Mouse (Mus musculus): ENCODE measurements around the gene Chn1.

DNA sequence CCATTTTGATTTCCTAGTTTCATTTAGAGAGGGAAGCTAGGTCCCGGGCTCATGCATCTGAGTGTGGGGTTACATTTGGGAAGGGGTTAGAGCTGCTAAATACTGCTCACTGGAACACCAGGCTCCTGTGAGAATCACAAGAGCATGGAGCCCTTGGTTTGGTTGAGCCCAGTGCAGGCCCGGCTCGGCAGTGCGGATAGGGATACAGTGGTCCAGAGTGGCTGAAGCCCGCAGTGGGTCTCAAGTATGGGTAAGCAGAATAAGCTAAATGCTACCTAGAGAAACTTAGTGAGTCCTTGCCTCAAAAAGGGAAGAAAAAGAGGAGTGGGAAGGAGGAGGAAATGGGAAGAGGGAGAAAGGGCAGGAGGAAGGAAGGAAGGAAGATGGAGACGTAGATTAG is 168.5 kb downstream of the Chn1 start:
- no peak for TF ChIP-seq CTCF (IDR thresholded peaks at IDR 0.05 in 2 of 3, conservative IDR thresholded peaks at IDR 0.05 in 1 of 3; ENCODE audit: control insufficient read depth in 1 of 3, insufficient read depth in 1 of 3, low read depth in 2 of 3, low read length in 3 of 3, poor library complexity in 1 of 3, severe bottlenecking in 1 of 3)
- no peak for TF ChIP-seq POLR2AphosphoS5 (IDR thresholded peaks at IDR 0.05; ENCODE audit: borderline replicate concordance, low read depth, low read length)
- TF ChIP-seq POLR2A (IDR thresholded peaks at IDR 0.05; ENCODE audit: control insufficient read depth in 1 of 2, insufficient read depth in 1 of 2, low read depth in 1 of 2, low read length in 2 of 2, poor library complexity in 1 of 2), result no peak
- no peak for TF ChIP-seq E2F4 (IDR thresholded peaks at IDR 0.05; ENCODE audit: borderline replicate concordance, low read depth, low read length)
- TF ChIP-seq EP300 (IDR thresholded peaks at IDR 0.05; ENCODE audit: low read depth in 1 of 2, low read length in 2 of 2), result no peak
- no peak for TF ChIP-seq MYC (IDR thresholded peaks at IDR 0.05; ENCODE audit: low read depth, low read length)
- TF ChIP-seq TCF12 (IDR thresholded peaks at IDR 0.05; ENCODE audit: low read depth, low read length), result no peak
- no peak for TF ChIP-seq BHLHE40 (IDR thresholded peaks at IDR 0.05; ENCODE audit: borderline replicate concordance, low read depth, low read length)
- no peak for TF ChIP-seq SIN3A (IDR thresholded peaks at IDR 0.05; ENCODE audit: low read length)
- TF ChIP-seq CHD1 (IDR thresholded peaks at IDR 0.05; ENCODE audit: low read depth, low read length), result no peak

All from MEL (cell line).